Mouse (Mus musculus): ENCODE results near the gene Bpi.
A peak's percentile ranks its signal among the peaks of the same experiment; 100 is the strongest.

Bpi gene

DNA sequence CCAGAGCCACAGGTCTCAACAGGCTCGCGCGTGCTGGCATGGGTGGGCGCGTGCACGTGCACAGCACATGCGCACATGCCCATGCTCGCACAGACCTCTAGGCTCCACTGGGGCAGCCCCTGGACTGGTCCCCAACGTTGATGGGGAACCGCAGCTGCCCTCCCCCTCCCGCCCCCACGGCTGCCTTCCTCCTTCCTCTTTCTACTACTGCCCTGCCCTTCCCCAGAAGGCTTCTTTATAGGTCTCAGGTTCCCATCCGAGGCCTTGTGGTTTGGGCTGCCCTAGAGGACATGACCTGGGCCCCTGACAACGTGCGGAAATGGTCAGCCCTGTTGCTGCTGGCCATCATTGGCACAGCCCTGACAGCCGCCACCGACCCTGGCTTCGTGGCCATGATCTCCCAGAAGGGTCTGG is at the start of gene Bpi:
Gene Bpi, plus strand, starts transcription at position 90 of the 414 bp plus-strand sequence.
- no peak for DNase-seq

DNA sequence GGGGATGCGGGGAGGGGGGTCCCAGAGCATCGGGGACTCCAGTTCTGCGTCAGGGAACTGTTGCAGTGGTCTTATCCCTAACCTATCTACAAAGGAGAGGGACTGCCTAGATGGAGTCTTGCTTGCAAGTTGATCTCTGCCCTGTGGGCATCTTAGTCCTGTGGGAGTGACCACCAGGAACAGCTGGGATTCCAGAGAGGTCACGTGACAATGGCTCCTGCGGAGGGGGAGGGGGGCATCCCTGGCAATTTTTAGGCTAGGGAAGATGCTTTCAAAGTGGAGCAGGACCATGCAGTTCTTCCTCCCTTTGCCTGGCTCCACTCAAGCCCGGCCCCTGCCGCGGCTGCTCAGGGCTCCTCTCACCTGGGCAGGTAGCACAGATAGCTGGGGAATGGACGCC is 48.1 kb upstream of the Bpi start:
- peak; percentile 52 for DNase-seq

DNA sequence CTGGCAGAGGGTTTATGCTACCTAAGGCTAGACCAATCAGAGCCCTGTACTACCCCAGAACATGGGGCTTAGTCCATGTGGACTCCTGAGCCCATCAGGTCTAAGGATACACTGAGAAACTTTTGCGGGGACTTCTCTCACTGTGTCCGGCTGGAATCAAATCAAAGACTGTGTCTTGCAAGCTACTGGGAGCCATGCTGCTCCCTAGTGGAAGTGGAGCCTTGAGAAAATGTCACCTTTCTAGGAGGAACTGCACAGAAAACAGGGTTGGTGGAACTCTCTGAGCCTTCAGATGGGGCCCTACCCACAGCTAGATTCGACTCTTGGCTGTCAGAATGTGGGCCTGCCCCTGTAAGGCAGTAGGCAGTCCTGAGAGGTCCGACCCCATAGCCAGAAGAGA is 47.4 kb upstream of the Bpi start:
- DNase-seq, result no peak

DNA sequence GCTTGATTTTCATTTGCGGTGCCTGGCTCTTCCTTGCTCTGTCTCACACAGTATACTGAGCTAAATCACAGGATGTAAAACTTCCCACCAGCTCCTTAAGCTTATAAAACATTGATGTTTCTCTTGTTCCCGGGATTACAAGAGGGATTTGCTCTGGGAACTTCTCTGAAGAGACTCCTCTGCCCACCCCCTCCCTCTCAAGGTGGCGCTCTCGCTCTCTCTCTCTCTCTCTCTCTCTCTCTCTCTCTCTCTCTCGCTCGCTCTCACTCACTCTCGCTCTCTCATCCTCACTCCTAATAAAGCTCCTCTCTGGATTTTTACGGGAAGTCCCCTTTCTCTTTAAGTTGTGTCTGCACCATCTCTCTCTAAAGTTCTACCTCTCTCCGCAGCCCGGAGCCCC is 46.9 kb upstream of the Bpi start:
- DNase-seq, result peak; percentile 50

DNA sequence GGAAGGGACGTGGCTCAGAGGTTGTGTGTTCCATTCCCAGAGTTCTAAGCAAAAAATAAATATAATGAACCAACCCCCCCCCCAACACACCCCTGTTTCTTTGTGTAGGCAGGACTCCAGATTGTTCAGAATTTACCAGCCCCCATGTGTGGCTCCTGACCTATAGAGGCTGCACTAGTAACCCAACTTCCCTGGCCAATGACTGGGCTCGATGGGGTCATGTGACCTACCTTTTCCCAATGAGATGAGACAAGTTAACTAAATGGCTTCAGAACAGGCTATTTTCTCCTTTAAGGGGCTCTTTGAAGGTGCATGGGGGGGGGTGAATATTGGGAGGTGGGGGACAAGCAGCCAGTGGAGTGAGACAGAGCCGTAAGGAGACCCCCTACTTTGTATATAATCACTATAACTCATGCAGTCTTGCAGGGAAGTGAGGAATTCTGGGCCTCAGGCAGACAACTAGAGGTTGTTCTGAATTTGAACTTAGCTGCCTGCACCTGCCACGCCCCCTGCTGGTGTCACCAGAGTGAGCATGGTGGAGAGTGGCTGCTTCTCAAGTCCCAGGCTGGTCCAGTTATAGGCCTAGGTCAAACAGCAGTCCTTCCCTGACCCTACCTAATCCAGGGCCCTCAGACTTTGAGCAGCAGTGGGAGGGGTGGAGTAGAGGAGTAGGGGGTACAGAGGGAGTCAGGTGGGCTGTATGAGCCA is 46.0 kb upstream of the Bpi start:
- no peak for DNase-seq

DNA sequence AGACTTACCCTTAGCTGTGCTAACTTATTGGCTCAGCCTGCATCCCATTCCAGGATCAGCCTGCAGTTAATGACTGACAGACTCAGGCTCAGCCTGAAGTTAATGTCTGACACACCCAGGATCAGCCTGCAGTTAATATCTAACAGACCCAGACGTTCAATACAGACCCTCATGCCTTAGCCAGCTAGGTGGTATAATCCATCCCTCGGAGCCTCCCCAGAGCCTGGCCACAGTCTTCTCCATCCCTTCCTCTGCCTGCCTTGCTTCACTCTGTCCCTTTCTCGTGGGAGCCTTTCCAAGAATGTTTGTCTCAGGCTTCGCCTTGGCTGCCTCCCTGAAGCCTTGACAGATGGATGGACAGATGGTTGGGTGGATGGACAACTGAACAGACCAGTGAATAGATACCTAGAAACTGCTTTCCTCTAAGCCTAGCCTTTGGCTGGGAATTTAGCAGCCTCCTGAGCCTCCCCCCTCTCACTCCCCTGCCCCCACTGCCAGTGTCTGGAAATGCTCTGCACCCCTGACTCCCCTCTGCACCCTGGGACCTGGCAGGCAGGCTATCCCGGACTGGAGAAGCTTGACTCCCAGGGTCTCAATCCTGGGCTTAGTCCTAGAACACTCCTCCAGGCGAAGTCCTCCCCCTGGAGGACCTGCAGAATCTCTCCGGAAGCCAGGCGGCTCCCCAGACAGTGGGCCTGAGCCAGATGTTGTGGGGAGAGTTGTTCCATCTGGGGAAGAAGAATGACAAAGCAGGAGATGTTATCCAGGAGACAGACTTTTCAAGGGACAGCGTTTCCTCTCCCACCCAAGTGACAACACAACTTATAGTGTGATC is 42.4 kb upstream of the Bpi start:
- no peak for DNase-seq

DNA sequence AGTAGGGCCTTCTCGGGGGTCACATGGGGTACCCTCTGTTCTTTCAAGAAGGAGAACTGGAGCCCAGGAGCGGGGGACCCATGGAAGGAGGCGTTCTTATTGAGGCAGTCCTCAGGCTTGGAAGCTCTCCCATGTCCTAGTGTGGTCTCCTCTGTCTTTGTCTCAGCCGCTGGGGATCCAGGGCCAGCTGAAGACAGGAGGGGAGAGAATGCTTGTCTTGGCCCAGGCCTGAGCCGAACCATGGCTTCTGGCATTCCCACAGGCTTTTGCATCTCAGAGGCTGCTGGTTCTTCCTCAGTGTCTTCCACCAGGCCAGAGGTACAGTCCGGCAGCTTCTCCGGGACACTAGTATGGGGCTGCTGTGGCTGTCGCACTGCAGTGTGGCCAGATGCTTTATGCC is 41.4 kb upstream of the Bpi start:
- DNase-seq, result no peak

DNA sequence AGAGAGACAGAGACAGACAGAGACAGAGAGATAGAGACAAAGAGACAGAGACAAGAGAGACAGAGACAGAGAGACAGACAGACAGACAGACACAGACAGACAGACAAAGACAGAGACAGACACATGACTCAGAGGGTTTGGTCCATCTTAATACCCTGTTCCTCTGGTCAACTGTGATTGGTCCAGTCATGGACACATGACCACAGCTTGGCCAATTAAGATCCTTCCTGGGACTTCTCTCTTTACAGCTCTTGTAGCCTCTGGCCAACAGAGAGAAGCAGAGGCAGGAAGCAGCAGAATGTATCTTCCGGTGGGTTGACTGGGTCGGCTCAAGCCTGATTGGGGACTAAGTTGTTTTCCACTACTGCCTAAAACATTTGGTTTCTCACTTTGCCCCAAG is 38.3 kb upstream of the Bpi start:
- DNase-seq, result no peak

DNA sequence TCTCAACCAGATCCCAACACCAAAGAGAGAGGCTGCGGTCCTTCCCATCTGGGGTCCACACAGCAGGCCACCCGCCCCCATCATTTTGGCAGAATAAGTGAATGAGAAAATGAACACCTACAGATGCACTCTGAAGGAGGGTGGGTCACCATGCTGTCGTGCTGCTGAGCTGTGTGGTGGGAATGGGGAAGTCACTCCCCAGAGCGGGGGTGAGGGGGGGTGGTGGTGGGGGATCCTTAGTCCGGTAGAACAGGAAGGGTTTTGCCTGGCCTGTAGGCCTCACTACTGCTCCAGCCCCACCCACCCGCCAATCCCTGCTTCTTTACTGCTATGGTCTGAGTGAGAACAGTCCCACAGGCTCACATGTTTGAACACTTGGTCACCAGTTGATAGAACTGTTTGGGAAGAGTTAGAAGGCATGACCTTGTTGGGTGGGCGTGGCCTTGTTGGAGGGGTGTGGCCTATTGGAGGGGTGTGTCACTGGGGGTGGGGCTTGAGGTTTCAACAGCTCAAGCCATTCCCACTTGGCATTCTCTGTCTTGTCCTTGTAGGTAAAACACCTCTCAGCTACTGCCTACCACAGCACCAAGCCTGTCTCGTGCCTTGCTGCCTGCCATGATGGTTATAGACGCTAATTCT is 36.3 kb upstream of the Bpi start:
- no peak for DNase-seq

DNA sequence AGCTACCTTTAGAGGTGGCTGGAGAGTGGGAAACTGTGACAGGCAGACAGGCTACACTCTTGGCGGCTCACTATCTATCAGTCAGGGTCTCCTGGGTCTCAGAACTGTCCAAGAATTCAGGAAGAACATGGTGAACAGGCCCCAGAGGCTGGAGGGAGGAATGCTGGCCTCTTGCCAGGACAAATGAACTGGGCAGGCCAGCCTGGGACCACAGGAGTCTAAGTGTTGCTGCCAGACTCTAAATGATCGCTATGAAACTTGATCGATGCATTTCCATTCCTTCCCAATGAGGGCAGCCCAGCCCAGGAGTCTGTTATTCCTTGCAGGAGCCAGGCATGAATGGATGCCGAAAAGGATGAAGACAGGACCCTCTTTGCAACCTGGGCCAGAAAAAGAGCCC is 35.2 kb upstream of the Bpi start:
- DNase-seq, result no peak

DNA sequence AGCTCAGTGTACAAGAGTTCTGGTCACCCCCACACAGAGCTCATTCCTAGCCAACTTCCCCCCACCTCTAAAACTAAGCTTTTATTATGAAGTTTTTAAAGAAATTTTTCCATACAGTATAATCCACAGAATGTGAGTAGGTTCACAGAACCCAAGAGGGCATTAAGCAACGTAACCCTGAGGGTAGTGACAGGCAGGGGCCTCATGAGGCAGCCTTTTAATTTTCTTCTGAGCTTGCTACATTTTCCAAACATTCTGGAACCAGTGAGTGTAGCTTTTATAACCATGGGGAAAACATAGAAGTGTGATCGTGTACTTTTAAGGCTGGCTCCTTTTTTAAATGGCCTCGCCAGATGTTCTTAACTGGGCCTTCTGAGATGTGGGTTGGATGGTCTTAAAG is 34.4 kb upstream of the Bpi start:
- no peak for DNase-seq

DNA sequence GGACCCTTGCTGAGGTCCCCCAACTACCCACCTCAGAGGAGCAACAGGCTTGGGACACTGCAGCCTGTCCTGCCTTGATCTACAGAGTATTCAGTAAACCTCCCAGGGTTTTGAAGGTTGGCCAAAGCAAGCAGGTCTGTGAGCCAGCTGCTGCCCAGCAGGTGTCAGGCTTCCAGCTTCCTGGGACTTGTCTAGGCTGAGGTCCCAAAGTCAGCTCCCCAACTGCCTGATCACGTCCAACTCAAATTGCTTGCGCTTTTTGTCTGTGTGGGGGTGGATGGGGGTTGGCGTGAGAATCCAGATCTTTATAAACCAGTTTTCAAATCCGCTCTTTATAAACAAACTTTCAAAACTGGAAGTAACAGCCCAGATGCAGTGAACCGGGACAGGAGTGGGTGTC is 32.6 kb upstream of the Bpi start:
- DNase-seq, result no peak

DNA sequence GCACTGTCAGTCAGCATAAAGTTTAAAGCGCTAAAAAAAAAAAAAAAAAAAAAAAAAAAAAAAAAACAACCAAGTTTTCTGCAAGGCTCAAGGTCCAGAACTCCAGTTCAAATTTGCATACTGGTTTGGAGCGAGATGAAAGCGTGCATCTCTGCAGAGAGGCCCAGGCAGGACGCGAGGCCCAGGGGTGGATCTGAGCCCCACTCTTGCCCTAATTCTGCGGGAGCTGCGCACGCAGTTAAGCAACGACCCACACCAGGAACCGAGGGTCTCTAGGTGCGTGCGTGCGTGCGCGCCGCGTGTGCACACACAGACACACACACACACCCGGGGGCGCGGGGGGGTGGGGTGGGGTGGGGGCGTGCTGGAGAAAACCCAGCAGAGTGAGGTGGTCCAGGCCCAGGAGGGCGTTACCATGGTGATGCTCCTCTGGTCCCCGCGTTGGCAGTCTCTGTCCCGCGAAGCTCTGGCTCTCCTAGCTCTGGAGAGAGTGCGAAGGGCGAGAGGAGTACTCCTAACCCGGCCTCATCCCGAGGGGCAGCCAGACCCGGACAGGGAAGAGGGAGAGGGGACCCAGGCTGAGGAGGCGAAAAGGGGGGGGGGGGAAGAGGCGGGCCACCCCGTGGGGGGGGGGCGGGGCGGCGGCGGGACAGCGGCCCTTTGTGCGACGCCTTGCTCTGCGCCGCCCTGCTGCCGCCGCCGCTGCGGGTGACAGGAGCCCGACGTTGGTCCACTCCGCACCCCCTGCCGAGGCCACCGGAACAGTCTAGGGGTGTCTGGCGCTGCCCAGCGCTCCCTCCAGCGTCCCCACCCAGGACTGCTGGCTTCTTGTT is 29.0 kb upstream of the Bpi start, which contains the start of gene D630003M21Rik:
Gene D630003M21Rik, minus strand, starts transcription at position 553 of the 833 bp plus-strand sequence.
- DNase-seq, result peak; percentile 75

DNA sequence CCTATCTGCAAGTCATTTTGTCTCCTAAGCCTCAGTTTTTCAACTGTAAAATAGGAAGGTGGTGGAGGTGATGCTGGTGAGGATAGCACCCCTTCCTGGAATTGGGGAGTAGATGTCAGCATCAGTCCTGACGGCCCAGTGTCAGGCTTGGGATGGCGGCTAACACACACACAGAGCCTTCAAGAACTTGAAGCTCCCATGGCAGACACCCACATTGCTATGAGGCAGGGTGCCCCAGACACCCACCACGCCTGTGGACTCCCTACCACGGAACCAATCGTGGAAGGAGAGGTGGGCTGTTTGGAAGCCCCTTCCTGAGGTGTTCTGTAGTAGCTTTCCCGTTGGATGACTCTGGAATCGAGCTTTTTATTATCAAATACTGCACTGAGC is 28.4 kb upstream of the Bpi start:
- DNase-seq, result no peak

DNA sequence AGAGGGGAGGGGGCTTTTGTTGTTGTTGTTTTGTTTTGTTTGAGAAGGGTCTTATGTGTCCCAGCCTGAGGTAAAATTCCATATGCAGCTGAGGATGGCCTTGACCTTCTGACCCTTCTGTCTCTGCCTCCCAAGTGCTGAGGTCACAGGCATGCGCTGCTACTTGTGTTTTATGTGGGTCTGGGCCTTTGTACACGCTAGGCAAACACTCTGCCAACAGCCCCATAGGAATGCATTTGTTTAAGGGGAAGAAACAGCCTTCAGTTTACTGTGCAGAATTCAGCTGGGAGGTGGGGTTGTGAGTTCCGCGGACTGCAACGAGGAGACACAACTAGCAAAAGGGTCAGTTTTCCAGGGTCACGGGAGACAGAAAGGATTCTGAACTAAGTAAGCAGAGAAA is 27.3 kb upstream of the Bpi start:
- no peak for DNase-seq

DNA sequence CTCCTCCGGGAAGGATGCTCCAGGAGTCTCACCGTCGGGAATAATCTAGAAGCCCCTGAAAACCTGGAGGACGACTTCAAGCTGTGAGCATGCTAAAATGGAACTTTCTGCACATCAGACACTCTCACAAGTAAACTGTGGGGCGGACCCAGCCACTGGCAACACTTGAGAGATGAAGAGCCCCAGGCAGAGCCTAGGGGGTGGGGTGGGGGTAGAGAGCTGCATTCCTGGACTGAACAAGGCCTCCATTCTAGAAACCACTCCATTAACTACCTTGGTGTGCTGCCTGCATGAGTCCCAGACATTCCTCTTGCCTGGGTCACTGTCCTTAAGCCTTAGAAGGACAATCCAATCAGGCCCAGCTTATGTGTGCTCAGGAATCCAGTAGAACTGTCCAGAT is 26.8 kb upstream of the Bpi start:
- no peak for DNase-seq

DNA sequence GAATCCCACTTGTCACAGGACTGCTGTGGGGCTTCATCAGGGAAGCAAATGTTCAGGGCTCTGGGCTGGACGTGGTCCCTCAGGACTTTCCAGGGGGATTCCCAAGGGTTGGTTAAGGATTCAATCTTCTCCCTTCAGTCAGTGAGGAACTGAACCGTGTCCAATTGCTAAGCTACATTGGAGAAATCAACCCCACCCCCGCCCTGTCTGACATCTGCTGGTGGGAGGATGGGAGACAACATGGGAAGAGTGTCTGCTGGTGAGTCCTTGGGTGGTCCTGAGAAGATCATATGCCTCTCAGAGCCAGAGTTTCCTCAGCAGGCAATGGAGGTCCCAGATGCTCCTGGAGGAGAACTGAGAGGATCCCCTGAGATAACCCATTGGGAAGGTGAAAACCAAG is 25.5 kb upstream of the Bpi start:
- no peak for DNase-seq

DNA sequence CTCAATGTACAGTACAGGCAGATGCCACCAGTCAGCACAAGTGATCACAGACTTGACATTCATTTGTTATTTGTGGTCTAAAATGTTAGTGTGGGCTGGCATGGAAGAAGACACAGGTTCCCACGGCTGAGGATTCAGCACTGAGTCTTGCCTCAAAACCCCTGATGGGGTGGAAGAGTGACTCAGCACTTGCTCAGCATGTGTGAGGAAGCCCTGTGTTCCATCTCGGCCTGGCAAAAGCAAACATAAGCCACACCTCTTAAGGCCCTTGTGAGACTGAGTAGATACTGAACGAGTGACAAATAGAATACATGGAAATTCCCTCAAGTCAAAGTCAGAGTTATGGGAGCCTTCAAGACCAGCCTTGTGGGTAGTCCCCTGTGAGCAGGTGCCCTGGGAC is 24.8 kb upstream of the Bpi start:
- no peak for DNase-seq

DNA sequence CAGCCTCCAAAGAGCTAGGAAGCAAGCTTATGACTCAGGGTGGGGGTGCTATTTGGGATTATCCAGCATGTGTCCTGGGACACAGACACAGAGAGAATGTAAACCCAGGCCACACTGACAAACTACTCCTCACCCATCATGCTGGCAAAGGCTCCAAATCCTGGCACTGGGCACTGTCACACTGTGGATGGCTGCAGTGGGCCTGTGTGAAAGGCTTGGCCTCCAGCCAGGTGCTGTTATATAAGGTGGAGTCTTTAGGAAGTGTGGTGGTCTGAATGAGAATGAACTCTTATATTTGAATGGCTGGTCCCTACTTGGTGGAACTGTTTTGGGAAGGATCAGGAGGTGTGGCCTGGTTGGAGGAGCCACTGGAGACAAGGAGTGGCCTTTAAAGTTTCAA is 21.2 kb upstream of the Bpi start:
- no peak for DNase-seq

DNA sequence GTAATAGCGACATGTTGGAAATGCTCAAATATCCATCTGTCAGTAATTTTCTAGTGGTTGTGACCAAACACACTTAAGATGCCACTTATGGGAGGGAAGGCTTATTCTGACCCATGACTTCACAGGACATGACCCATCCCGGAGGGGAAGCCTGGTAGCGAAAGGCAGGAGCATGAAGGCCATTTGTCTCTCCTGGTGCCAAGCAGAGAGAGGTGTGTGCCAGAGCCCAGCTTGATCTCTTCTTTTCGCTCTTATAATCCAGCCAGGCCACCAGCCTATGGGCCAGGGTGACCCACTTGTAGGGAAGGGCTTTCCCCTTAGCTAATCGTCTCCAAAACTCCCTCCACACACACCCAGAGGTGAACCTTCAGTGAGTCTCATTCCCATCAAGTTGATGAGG is 19.8 kb upstream of the Bpi start:
- DNase-seq, result no peak

DNA sequence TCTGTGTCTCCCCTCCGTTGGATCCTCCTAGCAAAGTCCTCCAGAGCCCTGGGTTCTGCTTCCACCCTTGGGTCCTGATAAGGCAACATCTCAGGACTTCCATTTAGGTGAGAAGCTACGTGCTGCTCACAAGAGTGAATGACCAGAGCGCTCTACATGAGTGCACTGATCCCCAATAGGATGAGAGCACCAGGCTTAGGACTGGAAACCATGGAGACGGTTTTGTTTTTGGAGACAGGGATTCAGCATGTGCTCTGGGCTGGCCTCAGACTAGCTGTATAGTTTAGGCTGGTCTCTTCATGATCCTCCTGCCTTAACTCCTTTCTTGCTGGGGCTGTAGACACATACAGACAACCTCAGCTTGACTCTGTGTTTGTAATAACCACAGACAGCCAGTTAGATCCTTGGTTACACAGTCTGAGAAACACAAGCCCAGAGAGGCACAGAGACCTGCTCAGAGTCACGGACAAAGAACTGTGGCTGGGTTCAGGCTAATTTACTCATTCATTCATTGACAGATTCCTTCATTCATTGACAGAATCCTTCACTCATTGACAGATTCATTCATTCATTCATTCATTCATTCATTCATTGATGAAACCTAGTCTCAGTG is 16.7 kb upstream of the Bpi start:
- no peak for DNase-seq

DNA sequence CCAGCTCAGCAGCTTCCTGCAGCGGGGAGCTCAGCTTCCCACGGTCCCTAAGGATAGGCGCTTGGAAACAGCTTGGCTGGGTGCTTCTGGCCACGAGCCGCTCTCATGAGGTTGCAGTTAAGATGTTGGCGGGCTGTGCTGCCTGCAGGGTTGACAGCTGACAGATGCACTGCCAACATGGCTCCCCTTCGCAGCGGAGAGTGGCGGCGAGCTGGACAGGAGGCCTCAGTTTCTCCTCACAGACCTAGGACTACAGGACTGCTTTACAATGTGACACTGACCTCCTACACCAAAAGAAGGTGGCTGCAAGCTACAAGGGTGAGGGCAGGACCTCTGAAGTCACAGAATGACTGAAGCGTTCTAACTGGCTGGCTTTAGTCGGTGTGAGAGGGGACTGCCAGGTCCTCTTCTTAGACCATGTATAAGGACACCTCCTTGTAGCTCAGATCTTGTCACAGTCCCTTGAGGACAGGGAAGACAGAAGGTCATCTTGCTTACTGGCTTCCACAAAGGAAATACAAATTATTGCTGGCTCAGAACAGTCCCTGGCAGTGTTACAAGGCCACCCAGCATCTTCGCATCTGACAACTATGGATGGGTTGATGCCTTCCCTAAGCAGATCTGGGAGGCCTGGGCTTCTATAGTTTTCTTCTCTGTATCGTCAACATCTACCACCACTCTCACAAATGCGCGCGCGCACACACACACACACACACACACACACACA is 15.6 kb upstream of the Bpi start:
- no peak for DNase-seq

Data from embryo, embryonic 11 days (tissue).